Mouse (Mus musculus) frontal cortex, postnatal 36 days (tissue): Measurements from ENCODE around the gene Rdh12.

Source experiments
- DNase-seq, 2 experiments: peaks; one replicate each; pipeline ENCODE4 v3.0.0; 2022; ENCODE audit warnings: low spot score in 2 of 2

The Rdh12 gene

DNA sequence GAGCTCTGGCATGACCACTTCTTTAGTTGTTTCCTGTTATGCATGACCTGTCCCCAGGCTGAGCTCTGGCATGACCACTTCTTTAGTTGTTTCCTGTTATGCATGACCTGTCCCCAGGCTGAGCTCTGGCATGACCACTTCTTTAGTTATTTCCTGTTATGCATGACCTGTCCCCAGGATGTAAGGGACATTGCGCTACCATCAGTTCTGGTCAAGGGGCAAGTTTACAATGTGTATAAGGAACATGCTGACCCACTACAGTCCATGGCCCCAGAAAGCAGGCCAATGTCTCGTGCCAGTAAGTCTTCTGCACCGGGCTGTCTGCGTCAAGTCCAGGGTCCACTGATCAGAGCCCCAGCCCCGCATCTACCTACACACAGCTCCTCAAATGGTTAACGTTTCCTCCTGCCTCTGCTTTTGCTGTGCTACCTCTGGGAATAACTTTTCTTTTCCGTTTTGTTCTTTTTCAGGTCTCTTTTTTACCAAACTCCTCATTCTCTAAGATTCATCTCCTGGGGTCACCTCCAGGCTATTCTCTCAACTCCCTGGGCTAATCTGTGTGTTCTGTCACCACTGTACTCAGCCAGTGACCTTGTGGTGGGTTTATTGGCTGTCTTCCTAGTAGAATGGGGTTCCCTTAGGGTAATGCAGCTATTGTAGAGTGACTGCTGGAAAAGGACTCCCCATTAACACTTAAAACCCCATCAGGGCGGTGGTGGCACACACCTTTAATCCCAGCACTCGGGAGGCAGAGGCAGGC, 44.8 kb downstream of the Rdh12 start:
- no peak for DNase-seq

DNA sequence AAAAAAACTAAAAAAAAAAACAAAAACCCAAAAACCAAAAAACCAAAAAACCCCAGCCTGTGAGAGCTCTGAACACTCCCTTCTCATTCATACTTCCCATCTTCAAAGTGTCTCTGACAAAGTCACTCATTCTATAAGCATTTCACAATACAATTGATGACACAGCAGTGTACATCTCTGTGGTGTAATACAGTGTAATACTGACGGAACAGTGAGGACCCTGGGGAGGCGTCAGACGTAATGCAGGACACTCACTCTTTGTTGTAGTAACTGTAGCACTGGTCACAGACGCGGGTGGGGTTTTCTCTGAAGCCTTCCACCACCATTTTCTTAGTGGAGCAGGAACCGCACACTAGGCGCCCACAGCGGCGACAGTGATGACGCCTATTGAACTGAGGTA, 46.3 kb downstream of the Rdh12 start:
- no peak for DNase-seq

DNA sequence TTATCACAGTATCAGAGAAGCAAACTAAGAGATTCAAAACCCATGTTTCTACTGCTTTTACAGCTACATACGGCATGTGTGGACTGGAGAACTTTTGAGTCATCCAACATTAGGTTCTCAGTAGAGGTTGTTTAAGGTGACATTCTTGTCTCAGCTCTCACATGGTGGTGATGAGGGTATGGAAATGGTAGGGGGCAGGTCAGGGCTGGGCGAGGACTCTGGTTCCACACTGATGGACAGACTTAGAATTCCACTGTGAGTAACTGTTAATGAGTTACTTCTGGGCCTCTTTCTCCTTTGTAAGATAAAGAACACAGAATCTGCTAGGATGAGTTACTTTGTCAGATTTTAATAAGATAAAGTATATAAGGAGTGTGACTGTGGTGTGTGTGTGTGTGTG, 51.4 kb downstream of the Rdh12 start:
- no peak for DNase-seq

DNA sequence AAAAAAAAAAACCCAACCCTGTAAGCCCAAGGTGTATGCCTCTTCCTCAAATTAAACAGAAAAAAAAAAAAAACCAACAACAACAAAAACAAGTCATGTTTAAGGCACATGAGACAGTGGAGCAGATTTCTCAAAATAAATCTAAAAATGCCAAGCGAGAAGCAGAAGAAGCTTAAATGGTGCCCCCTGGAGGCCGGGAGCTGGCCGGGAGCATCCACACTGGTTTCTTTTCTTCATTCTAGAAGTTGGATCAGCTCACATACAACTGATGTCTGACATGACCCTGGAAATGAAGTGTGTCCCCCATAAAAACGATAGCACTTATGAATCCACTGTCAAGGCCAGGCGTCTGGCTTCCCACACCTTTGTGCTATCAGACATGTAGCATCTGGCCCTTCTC, 52.3 kb downstream of the Rdh12 start:
- DNase-seq = peak; percentile 30 to 52
